Mouse (Mus musculus) embryonic facial prominence, embryonic 15.5 days (tissue): ENCODE data around the gene Lmbrd1. TPM values are rescaled to one million over a fixed set of nuclear protein-coding genes. Genes with fewer than 3 reads are reported as not detected.
"Not testable (repeated sequence)": the region's sequence is repeated elsewhere in the genome, so short reads cannot be mapped to it uniquely, and the experiment has no call there.

Experiments
- ATAC-seq: fragments of 200-750 bp; cut with Nextera tagmentation; 2 replicates; pipeline ENCODE4 v1.8.0; 2017; ENCODE audit warnings: low read depth, moderate TSS enrichment; ENCODE audit not compliant: insufficient number of reproducible peaks, low FRiP score, low TSS enrichment
- H3K27ac ChIP-seq: fragments of 300-500 bp; sonication (generic); replicated peaks from 2 replicates; pipeline ENCODE4 v1.5.1; 2015; ENCODE audit warnings: mild to moderate bottlenecking, inconsistent platforms
- H3K27me3 ChIP-seq: fragments of 300-500 bp; sonication (generic); 2 replicates; pipeline ENCODE4 v1.6.1; 2015; ENCODE audit warnings: inconsistent platforms
- H3K36me3 ChIP-seq: fragments of 300-500 bp; sonication (generic); 2 replicates; pipeline ENCODE4 v1.6.1; 2015; ENCODE audit warnings: mild to moderate bottlenecking, inconsistent platforms
- H3K4me1 ChIP-seq: fragments of 300-500 bp; sonication (generic); 2 replicates; pipeline ENCODE4 v1.6.1; 2015; ENCODE audit warnings: inconsistent platforms
- H3K4me2 ChIP-seq: fragments of 300-500 bp; sonication (generic); replicated peaks from 2 replicates; pipeline ENCODE4 v1.6.1; 2015; ENCODE audit warnings: mild to moderate bottlenecking, inconsistent platforms
- H3K4me3 ChIP-seq: fragments of 300-500 bp; sonication (generic); replicated peaks from 2 replicates; pipeline ENCODE4 v1.5.1; 2015; ENCODE audit warnings: mild to moderate bottlenecking, inconsistent platforms
- H3K9ac ChIP-seq: fragments of 300-500 bp; sonication (generic); 2 replicates; pipeline ENCODE4 v1.6.1; 2015; ENCODE audit warnings: inconsistent platforms
- H3K9me3 ChIP-seq: fragments of 300-500 bp; sonication (generic); replicated peaks from 2 replicates; pipeline ENCODE4 v1.6.1; 2016; ENCODE audit warnings: inconsistent platforms
- WGBS: fragments of 180-500 bp; shearing (Covaris S2); methylation state at CpG from one replicate; pipeline ENCODE4 v1.1.7; 2015; 5-methylcytosine and 5-hydroxymethylcytosine counted together
- polyA plus RNA-seq: library from polyadenylated mRNA; unstranded; fragments of >200 nt; fragmentation: Nextera tagmentation; extraction: Ambion mirVana; gene quantifications from 2 replicates; pipeline ENCODE4 v1.2.1, GENCODE M21; 2015

The Lmbrd1 gene
- polyA plus RNA-seq, 1 experiment from 2014 or later: 34.0 TPM

- Histone ChIP-seq H3K9me3 (no peaks in the 10 kb centered on the region), H3K27ac (no peak overlapping the region), H3K4me1 (no peaks in the 10 kb centered on the region), H3K4me2 (no peak overlapping the region), H3K36me3 (peaks cover 36% of the 10 kb centered on the region), H3K27me3 (no peaks in the 10 kb centered on the region), H3K4me3 (no peak overlapping the region), H3K9ac (no peak overlapping the region)
- no peak for ATAC-seq
- 92% methylated on average over 11 of the region's 11 CpGs for WGBS
Measured at GRCm38 (mm10) chr1:24729784-24730183, 51.4 kb downstream of the Lmbrd1 start.

GRCm38 (mm10) chr1:24732286-24732685, 53.9 kb downstream of the Lmbrd1 start:
- no peak for ATAC-seq
- WGBS: 77% methylated on average over 3 of the region's 3 CpGs
- Histone ChIP-seq H3K4me1 (no peaks in the 10 kb centered on the region), H3K4me2 (no peak overlapping the region), H3K9me3 (no peaks in the 10 kb centered on the region), H3K9ac (no peak overlapping the region), H3K27me3 (no peaks in the 10 kb centered on the region), H3K27ac (no peak overlapping the region), H3K4me3 (no peak overlapping the region), H3K36me3 (peaks cover 36% of the 10 kb centered on the region)

- H3K9ac ChIP-seq: no peak overlapping the region
- H3K4me3 ChIP-seq: no peak overlapping the region
- no peaks in the 10 kb centered on the region for H3K27me3 ChIP-seq
- no peak overlapping the region for H3K27ac ChIP-seq
- no peaks in the 10 kb centered on the region for H3K4me1 ChIP-seq
- no peak overlapping the region for H3K4me2 ChIP-seq
- H3K9me3 ChIP-seq: no peaks in the 10 kb centered on the region
- 28% methylated on average over 5 of the region's 5 CpGs for WGBS
- H3K36me3 ChIP-seq: peaks cover 25% of the 10 kb centered on the region
- ATAC-seq: no peak
Measured at GRCm38 (mm10) chr1:24734866-24735265, 56.4 kb downstream of the Lmbrd1 start.

- H3K4me2 ChIP-seq: no peak overlapping the region
- H3K9ac ChIP-seq: no peak overlapping the region
- H3K27ac ChIP-seq: no peak overlapping the region
- H3K36me3 ChIP-seq: no peaks in the 10 kb centered on the region
- H3K27me3 ChIP-seq: no peaks in the 10 kb centered on the region
- no peak for ATAC-seq
- no peaks in the 10 kb centered on the region for H3K4me1 ChIP-seq
- H3K4me3 ChIP-seq: no peak overlapping the region
- no peaks in the 10 kb centered on the region for H3K9me3 ChIP-seq
- WGBS: 81% methylated on average over 3 of the region's 3 CpGs
Measured at GRCm38 (mm10) chr1:24740903-24741302, 62.5 kb downstream of the Lmbrd1 start.

- H3K4me1 ChIP-seq: no peaks in the 10 kb centered on the region
- no peaks in the 10 kb centered on the region for H3K27me3 ChIP-seq
- no peak overlapping the region for H3K27ac ChIP-seq
- H3K9ac ChIP-seq: no peak overlapping the region
- no peaks in the 10 kb centered on the region for H3K9me3 ChIP-seq
- no peak for ATAC-seq
- H3K36me3 ChIP-seq: no peaks in the 10 kb centered on the region
- H3K4me3 ChIP-seq: no peak overlapping the region
- WGBS: 23% methylated on average over 3 of the region's 3 CpGs
- no peak overlapping the region for H3K4me2 ChIP-seq
Measured at GRCm38 (mm10) chr1:24741552-24741951, 63.1 kb downstream of the Lmbrd1 start.

GRCm38 (mm10) chr1:24743191-24743924, 64.9 kb downstream of the Lmbrd1 start:
- Histone ChIP-seq H3K9ac (no peak overlapping the region), H3K4me3 (no peak overlapping the region), H3K36me3 (peaks cover 7% of the 10 kb centered on the region), H3K27ac (no peak overlapping the region), H3K4me2 (no peak overlapping the region), H3K27me3 (no peaks in the 10 kb centered on the region), H3K4me1 (no peaks in the 10 kb centered on the region), H3K9me3 (no peaks in the 10 kb centered on the region)
- WGBS: 87% methylated on average over 9 of the region's 9 CpGs
- ATAC-seq: no peak

GRCm38 (mm10) chr1:24752715-24753114, 74.3 kb downstream of the Lmbrd1 start:
- peaks cover 18% of the 10 kb centered on the region for H3K36me3 ChIP-seq
- H3K4me3 ChIP-seq: no peak overlapping the region
- no peak overlapping the region for H3K27ac ChIP-seq
- ATAC-seq: no peak
- no peaks in the 10 kb centered on the region for H3K9me3 ChIP-seq
- no peak overlapping the region for H3K4me2 ChIP-seq
- H3K27me3 ChIP-seq: no peaks in the 10 kb centered on the region
- WGBS: 84% methylated on average over 4 of the region's 4 CpGs
- no peaks in the 10 kb centered on the region for H3K4me1 ChIP-seq
- H3K9ac ChIP-seq: no peak overlapping the region

- no peak for ATAC-seq
- 77% methylated on average over 8 of the region's 8 CpGs for WGBS
Measured at GRCm38 (mm10) chr1:24758516-24758915, 80.1 kb downstream of the Lmbrd1 start.

GRCm38 (mm10) chr1:24766466-24766865, 88.0 kb downstream of the Lmbrd1 start:
- 74% methylated on average over 8 of the region's 8 CpGs for WGBS
- no peaks in the 10 kb centered on the region for H3K4me1 ChIP-seq
- H3K36me3 ChIP-seq: peaks cover 22% of the 10 kb centered on the region; the same call in 1 of the 2 replicates
- no peak overlapping the region for H3K27ac ChIP-seq
- no peak overlapping the region for H3K9ac ChIP-seq
- H3K4me3 ChIP-seq: no peak overlapping the region
- ATAC-seq: no peak
- H3K9me3 ChIP-seq: 0 out of 2 replicates have a peak, but pooled peaks cover 4% of the 10 kb centered on the region
- no peak overlapping the region for H3K4me2 ChIP-seq
- H3K27me3 ChIP-seq: no peaks in the 10 kb centered on the region

More at GRCm38 (mm10) chr1:24758516-24758915, 80.1 kb downstream of the Lmbrd1 start:
- H3K4me1 ChIP-seq: no peaks in the 10 kb centered on the region
- no peaks in the 10 kb centered on the region for H3K27me3 ChIP-seq
- peaks cover 9% of the 10 kb centered on the region; the same call in 1 of the 2 replicates for H3K36me3 ChIP-seq
- no peaks in the 10 kb centered on the region for H3K9me3 ChIP-seq
- no peak overlapping the region for H3K9ac ChIP-seq
- H3K4me2 ChIP-seq: no peak overlapping the region
- no peak overlapping the region for H3K27ac ChIP-seq
- no peak overlapping the region for H3K4me3 ChIP-seq

- not testable (repeated sequence) for H3K27me3 ChIP-seq, H3K4me2 ChIP-seq, H3K27ac ChIP-seq, H3K9me3 ChIP-seq, H3K9ac ChIP-seq, H3K4me1 ChIP-seq, ATAC-seq, H3K4me3 ChIP-seq
- peaks cover 19% of the 10 kb centered on the region; the same call in 1 of the 2 replicates for H3K36me3 ChIP-seq
- WGBS: 88% methylated on average over 2 of the region's 3 CpGs
Measured at GRCm38 (mm10) chr1:24767197-24767596, 88.8 kb downstream of the Lmbrd1 start.

- Histone ChIP-seq H3K9ac (no peak overlapping the region), H3K4me3 (no peak overlapping the region), H3K27ac (no peak overlapping the region), H3K4me1 (no peaks in the 10 kb centered on the region), H3K9me3 (0 out of 2 replicates have a peak, but pooled peaks cover 4% of the 10 kb centered on the region), H3K4me2 (no peak overlapping the region), H3K36me3 (no peaks in the 10 kb centered on the region), H3K27me3 (no peaks in the 10 kb centered on the region)
- WGBS: 48% methylated on average over 2 of the region's 2 CpGs
- ATAC-seq: no peak
Measured at GRCm38 (mm10) chr1:24773642-24774041, 95.2 kb downstream of the Lmbrd1 start.

GRCm38 (mm10) chr1:24776576-24776975, 98.1 kb downstream of the Lmbrd1 start:
- no peak for ATAC-seq

More at GRCm38 (mm10) chr1:24776576-24776975, 98.1 kb downstream of the Lmbrd1 start:
- H3K9ac ChIP-seq: no peak overlapping the region
- H3K4me3 ChIP-seq: no peak overlapping the region
- H3K4me2 ChIP-seq: no peak overlapping the region
- H3K4me1 ChIP-seq: no peaks in the 10 kb centered on the region
- H3K27ac ChIP-seq: no peak overlapping the region
- no peaks in the 10 kb centered on the region for H3K27me3 ChIP-seq
- no peaks in the 10 kb centered on the region for H3K36me3 ChIP-seq
- no peaks in the 10 kb centered on the region for H3K9me3 ChIP-seq
- 73% methylated on average over 2 of the region's 2 CpGs for WGBS
